Mouse (Mus musculus) left cerebral cortex, postnatal 10 days (tissue): ENCODE data around the gene Insc. TPM values are rescaled to one million over a fixed set of nuclear protein-coding genes. Genes with fewer than 3 reads are reported as not detected.

Experiments used
- DNase-seq, 2 experiments: peaks; one replicate each; pipeline ENCODE4 v3.0.0; 2021 to 2022; ENCODE audit warnings: low spot score in 2 of 2, mixed read lengths in 1 of 2; ENCODE audit errors: extremely low spot score in 1 of 2
- intact Hi-C: fragments of 180-260 bp; cut with DNase I; formaldehyde crosslinking; loops from one replicate; pipeline ENCODE4 v1.15.1; 2025
- total RNA-seq, 2 experiments: library from RNA; stranded (reverse); gene quantifications; 2 replicates each; pipeline ENCODE4 v1.2.3; 2021

Insc gene
- total RNA-seq, 2 experiments from 2014 or later = 0.62 to 1.3 TPM

DNA sequence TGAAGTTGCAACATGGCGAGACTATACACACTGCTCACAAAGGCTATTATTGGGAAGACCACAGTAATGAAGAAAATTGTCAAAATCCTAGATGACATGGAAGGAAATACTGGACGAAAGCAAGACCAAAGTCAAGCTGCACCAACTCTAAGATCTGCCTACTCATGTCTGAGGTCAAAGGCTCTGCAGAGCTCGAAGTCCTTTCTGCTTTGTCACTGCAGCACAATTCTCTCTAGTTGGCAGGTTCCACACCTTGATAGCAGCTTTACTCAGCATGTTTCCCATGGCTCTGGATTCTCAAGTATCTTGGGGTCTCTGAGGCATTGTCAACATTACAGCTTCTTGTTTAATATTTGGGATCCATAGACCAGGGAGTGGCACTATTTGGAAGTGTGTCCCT is 64.8 kb downstream of the Insc start:
- intact Hi-C loops = no loop called here
- DNase-seq = no peak

DNA sequence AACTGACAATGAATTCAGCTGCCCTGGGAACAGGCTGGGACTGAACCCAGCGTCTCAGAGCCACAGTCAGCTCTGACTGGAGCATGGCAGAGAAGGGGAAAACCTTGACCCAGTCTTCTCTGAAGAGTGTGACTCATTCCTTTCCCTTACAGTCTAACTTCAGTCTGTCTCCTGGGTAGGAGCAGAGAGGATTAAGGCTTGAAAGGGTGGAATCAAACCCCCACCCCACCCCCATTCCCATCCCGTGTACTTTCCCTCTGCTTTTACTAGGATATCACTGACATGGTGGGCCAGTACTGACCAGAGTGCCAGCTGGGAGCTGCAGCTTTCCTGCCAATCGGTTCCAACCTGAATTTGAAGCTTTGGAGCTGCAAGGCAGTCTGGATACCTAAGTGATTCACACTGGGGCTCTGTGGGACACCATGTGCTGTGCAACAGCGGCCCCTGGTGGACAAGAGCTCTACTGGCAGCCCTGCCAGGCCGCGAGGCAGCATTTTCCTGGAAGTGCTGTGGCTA is 73.9 kb downstream of the Insc start:
- intact Hi-C loops = loop anchor here (2.0 to 10.0 kb wide), 4 partner anchors 85 to 533 kb away; no protein-coding TSS in a partner anchor
- peak; percentile 83 to 84 for DNase-seq

DNA sequence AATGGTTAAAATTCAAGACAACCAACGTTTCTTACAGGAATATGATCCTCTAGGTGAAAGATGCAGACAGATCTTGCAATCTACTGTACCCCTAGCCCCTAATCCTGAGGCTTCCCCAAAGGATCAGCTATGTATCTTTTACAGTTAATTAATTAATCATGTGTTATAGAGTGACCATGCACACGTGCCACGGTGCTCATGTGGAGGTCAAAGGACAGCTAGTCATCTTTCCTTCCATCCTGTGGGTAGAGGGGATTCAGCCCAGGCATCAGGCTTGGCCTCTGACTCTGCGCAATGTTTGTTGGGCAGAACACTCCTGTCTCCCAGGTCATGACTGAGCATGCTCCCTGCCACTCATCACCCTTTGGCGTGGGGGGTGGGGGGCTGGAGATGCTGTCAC is 74.4 kb downstream of the Insc start:
- no peak for DNase-seq

DNA sequence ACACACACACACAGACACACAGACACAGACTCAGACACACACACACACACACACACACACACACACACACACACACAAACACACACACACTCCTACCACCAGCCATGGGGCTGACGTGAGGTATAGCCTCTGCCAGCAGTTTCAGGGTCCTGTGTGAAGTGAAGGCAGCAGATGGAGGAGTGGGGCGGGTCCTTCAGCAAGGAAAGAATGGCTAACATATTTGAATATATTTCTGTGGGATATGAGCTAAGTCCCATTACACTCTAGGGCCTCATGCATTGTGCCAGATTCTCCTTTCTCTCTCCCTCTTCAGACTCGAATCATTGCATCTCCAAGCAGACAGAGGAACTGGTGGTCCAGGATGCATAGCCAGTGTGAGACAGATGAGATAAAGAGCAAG is 74.9 kb downstream of the Insc start:
- no peak for DNase-seq
- intact Hi-C loops = loop anchor here (5.0 to 10.0 kb wide), 3 partner anchors 86 to 534 kb away; no protein-coding TSS in a partner anchor

More for the DNA sequence above, 74.4 kb downstream of the Insc start:
- intact Hi-C loops = loop anchor here (2.0 to 10.0 kb wide), 4 partner anchors 86 to 533 kb away; no protein-coding TSS in a partner anchor

GRCm38 (mm10) chr7:114818836-114819235 is 75.3 kb downstream of the Insc start:
- DNase-seq = no peak
- intact Hi-C loops = loop anchor here (5.0 to 10.0 kb wide), 3 partner anchors 87 to 534 kb away; no protein-coding TSS in a partner anchor

GRCm38 (mm10) chr7:114822736-114823135 is 79.2 kb downstream of the Insc start:
- intact Hi-C loops = no loop called here
- no peak for DNase-seq

DNA sequence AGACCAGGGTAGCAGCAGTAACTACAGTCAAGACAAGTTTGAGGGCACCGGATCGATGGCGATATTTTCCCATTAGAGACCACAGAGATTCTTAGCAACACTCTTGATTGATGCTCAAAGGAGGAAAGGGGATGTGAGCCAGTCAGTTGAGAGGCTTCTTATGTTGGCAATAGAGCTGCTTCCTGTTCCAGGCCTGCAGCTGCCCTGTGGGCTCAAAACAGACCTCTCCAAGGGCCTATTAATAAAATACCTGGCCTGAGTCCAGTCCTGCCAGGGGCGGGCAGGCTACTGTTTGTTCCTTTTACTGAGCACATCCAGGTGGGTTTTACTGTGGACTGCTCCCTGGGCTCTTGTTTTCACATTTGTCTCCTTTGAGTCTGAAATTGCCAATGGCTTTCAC is 83.9 kb downstream of the Insc start:
- intact Hi-C loops = no loop called here
- DNase-seq = no peak

DNA sequence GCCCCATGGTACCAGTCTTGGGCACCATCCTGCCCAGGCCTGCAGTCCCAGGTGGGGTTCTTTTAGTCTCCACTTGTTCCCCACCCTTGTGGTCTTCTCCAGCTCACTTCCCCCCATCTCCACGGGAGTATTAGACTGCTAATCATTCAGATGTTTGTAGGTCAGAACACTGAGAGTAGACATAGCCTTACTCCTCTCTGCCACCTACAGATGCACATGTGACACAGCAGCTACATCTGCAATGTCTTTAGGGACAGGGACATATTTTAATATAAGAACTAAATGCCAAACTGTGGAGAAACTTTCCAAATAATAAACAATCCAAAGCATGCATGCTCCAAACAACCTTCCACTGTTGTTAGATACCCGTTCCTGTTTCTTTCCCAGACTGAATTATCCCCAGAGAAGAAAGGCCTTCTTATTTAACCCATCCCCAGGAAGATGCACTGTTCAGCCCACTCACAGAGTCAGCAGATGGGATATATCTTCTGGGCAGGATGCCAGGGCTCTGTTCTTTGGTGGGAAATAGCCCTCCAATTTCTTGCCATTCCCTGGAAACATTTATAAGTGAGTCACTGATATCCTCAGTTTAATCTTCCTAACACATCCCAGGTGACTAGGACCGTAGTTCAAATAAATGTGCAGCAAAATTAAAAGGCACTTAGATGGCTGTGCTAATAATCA is 88.9 kb downstream of the Insc start:
- DNase-seq = peak; percentile 42 to 55
- intact Hi-C loops = no loop called here

DNA sequence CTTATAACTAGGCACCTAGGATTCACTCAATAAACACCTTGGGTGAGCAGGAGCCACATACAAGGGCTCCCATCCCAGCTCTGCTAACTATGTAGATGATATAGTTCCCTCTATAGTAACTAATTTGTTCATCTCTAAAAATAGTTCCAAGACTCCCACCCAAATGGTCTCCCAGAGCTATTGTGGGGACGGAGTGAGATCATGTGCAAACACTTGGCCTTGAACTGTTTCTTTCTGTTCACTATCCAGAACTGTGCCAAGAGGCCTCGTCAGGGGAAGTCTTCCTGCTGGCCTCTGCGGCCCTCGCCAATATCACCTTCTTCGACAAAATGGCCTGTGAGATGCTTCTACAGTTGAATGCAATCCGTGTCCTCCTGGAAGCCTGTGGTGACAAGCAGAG is 91.0 kb downstream of the Insc start:
- no peak for DNase-seq
- intact Hi-C loops = no loop called here

DNA sequence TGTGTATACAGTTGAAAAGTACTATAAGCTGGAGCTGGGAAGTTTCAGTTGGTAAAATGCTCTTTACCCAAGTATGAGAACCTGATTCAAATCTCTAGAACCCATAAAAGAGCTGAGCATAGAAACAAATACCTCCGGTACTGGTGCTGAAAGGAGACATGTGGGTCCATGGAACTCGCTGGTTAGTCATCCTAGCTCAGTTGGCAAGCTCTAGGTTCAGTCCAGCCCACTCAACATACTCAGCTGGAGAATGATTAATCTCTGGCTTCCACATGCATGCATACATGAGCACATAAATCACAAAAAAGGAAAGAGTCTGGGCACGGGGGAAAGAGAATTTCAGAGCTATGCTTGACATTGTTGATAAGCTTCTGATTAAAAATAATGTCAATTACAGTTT is 93.8 kb downstream of the Insc start:
- no peak for DNase-seq
- intact Hi-C loops = no loop called here

GRCm38 (mm10) chr7:114840029-114840745 is 96.7 kb downstream of the Insc start:
- intact Hi-C loops = no loop called here
- no peak for DNase-seq

GRCm38 (mm10) chr7:114842644-114843211 is 99.2 kb downstream of the Insc start:
- intact Hi-C loops = no loop called here
- DNase-seq = no peak

GRCm38 (mm10) chr7:114847179-114847578 is 103.7 kb downstream of the Insc start:
- intact Hi-C loops = no loop called here
- no peak for DNase-seq

GRCm38 (mm10) chr7:114852387-114852786 is 108.9 kb downstream of the Insc start:
- DNase-seq = no peak
- intact Hi-C loops = no loop called here

- intact Hi-C loops = no loop called here
- DNase-seq = no peak
Measured at GRCm38 (mm10) chr7:114854169-114854568, 110.7 kb downstream of the Insc start.

DNA sequence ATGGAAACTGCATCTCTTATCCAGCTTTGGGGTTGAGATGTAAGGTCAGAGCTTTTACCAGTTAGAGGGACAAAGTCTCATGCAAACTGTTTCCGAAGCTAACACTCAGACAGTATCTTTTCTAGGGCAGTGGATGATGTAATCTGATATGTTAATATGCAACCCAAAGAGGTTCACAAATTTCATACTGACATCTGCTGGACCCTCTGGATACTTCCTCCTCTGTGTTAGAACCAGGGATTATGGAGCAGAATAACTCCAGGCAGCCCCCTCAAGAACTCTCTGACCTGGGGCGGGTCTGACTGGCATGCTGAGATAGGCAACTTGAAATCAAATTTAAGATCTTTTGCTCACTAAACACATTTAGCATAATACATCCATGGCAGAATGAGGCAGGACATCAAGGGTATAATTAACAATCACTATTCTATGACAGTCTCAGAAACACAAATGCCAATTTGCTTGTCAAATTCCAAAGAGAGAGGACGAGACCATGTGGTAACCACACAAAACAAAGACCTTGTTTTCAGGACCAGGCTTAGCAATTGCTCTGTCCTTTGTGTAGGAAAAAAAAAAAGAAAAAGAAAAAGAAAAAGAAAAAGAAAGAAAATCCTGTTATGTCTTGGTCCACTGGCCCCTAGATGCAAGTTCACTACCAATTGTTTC is 117.5 kb downstream of the Insc start:
- intact Hi-C loops = no loop called here
- DNase-seq = no peak

DNA sequence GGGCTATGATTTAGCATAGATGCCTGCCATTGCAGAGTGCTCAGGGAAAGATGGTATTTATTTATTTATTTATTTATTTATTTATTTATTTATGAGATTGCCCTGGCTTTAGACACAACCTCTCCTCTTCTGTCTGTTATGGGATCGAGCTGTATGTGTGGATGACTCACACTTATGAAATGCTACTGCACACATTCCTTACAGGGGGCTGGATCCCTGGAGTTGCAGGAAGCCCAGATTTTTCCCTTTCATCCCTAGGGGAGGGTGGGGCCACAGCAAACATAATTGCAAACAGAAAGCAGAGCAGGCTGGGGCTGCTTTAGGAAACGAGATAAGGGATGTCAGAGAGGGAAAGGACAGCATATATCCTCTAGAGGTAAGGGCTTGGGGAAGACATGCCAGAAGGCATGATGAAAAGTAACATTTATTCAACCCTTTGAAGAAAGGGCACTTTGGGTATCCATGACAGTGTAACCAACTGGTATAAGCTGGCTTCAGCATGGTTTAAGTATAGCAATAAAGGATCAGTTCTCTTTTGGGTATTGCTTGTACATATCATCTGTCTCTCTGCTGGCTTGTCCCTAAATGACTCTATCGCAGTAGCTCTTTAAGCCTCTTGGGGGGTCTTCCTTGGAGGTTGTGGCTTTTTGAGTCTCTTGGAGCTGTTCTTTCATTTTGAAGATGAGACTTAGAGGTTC is 130.0 kb downstream of the Insc start:
- no peak for DNase-seq
- intact Hi-C loops = loop anchor here (5.0 kb wide), 2 partner anchors 344 to 1159 kb away; no protein-coding TSS in a partner anchor

- peak; percentile 59 to 63 for DNase-seq
- intact Hi-C loops = loop anchor here (5.0 kb wide), 2 partner anchors 343 to 1158 kb away; no protein-coding TSS in a partner anchor
Measured at GRCm38 (mm10) chr7:114874032-114874441, 130.5 kb downstream of the Insc start.
